Mouse (Mus musculus): Measurements from ENCODE around the gene Zc3h7b. TPM values are rescaled to one million over a fixed set of nuclear protein-coding genes. Genes with fewer than 3 reads are reported as not detected.

The Zc3h7b gene
- total and polyA plus RNA-seq, 3 experiments, result 18.2 to 108 (median 41.5) TPM

- Histone ChIP-seq H3K4me1 (ENCODE audit: control insufficient read depth in 1 of 2, insufficient read depth in 2 of 2, low read length in 2 of 2) (peaks cover 9 to 23% of the 10 kb centered on the region in 2 experiments), H3K79me2 (ENCODE audit: control insufficient read depth, insufficient read depth, low read length, poor library complexity) (peaks cover 6% of the 10 kb centered on the region), H3K27ac (ENCODE audit: control insufficient read depth, low read depth, low read length) (no peak overlapping the region), H3K9ac (ENCODE audit: control insufficient read depth, low read depth, low read length, poor library complexity, severe bottlenecking) (no peak overlapping the region), H3K9me3 (replicated peaks; ENCODE audit: insufficient read depth, low read length) (no peaks in the 10 kb centered on the region), H3K36me3 (ENCODE audit: control insufficient read depth in 1 of 2, insufficient read depth in 2 of 2, low read length in 2 of 2) (peaks cover 0 to 20% of the 10 kb centered on the region in 2 experiments; a peak in 2 of 4 replicates), H3K27me3 (ENCODE audit: control insufficient read depth in 1 of 2, insufficient read depth in 2 of 2, low read length in 2 of 2) (no peaks in the 10 kb centered on the region), H3K4me3 (ENCODE audit: control insufficient read depth in 1 of 2, insufficient read depth in 1 of 2, low read depth in 2 of 2, low read length in 2 of 2) (no peak overlapping the region)
- DNase-seq (ENCODE audit: low read depth, low spot score), result no peak
- TF ChIP-seq MYB (IDR thresholded peaks at IDR 0.05; ENCODE audit: low read depth, low read length), result no peak
- TF ChIP-seq NRF1 (IDR thresholded peaks at IDR 0.05; ENCODE audit: insufficient read depth, low read depth, low read length, poor library complexity, severe bottlenecking), result no peak
- TF ChIP-seq JUND (IDR thresholded peaks at IDR 0.05; ENCODE audit: low read depth, low read length), result no peak
- no peak for TF ChIP-seq MAX (IDR thresholded peaks at IDR 0.05; ENCODE audit: low read length)
- TF ChIP-seq CHD2 (IDR thresholded peaks at IDR 0.05; ENCODE audit: low read length), result no peak
- TF ChIP-seq KAT2A (conservative IDR thresholded peaks at IDR 0.05; ENCODE audit: low read depth, low read length), result no peak
- no peak for TF ChIP-seq RAD21 (IDR thresholded peaks at IDR 0.05; ENCODE audit: low read depth, low read length)
- TF ChIP-seq ETS1 (IDR thresholded peaks at IDR 0.05; ENCODE audit: low read depth, low read length), result no peak
- no peak for TF ChIP-seq BHLHE40 (IDR thresholded peaks at IDR 0.05; ENCODE audit: borderline replicate concordance, low read depth, low read length)
- no peak for TF ChIP-seq TCF12 (IDR thresholded peaks at IDR 0.05; ENCODE audit: low read depth, low read length)
- TF ChIP-seq MEF2A (IDR thresholded peaks at IDR 0.05; ENCODE audit: extremely low read depth, insufficient replicate concordance, low read depth, low read length, poor library complexity, severe bottlenecking), result no peak
- TF ChIP-seq MAZ (IDR thresholded peaks at IDR 0.05; ENCODE audit: low read depth, low read length), result no peak
- no peak for TF ChIP-seq TAL1 (IDR thresholded peaks at IDR 0.05; ENCODE audit: low read length)
- no peak for TF ChIP-seq ZKSCAN1 (IDR thresholded peaks at IDR 0.05; ENCODE audit: low read depth, low read length)
- no peak for TF ChIP-seq CHD1 (IDR thresholded peaks at IDR 0.05; ENCODE audit: low read depth, low read length)
- TF ChIP-seq SIN3A (IDR thresholded peaks at IDR 0.05; ENCODE audit: low read length), result no peak
Observed at GRCm38 (mm10) chr15:81808799-81809198, 63.9 kb downstream of the Zc3h7b start.

GRCm38 (mm10) chr15:81809550-81809949 is 64.7 kb downstream of the Zc3h7b start:
- H3K79me2 ChIP-seq (ENCODE audit: control insufficient read depth, insufficient read depth, low read length, poor library complexity), result peaks cover 6% of the 10 kb centered on the region
- H3K36me3 ChIP-seq (ENCODE audit: control insufficient read depth in 1 of 2, insufficient read depth in 2 of 2, low read length in 2 of 2), result peaks cover 0 to 26% of the 10 kb centered on the region in 2 experiments; a peak in 2 of 4 replicates
- H3K4me1 ChIP-seq (ENCODE audit: control insufficient read depth in 1 of 2, insufficient read depth in 2 of 2, low read length in 2 of 2), result peaks cover 15 to 27% of the 10 kb centered on the region in 2 experiments
- peak overlapping the region; percentile 74 to 75 for H3K4me3 ChIP-seq (ENCODE audit: control insufficient read depth in 1 of 2, insufficient read depth in 1 of 2, low read depth in 2 of 2, low read length in 2 of 2)
- no peaks in the 10 kb centered on the region for H3K27me3 ChIP-seq (ENCODE audit: control insufficient read depth in 1 of 2, insufficient read depth in 2 of 2, low read length in 2 of 2)
- TF ChIP-seq TAL1 (IDR thresholded peaks at IDR 0.05; ENCODE audit: low read length) (no peak), E2F4 (IDR thresholded peaks at IDR 0.05; ENCODE audit: borderline replicate concordance, low read depth, low read length) (no peak)
- peak overlapping the region; percentile 67; the same call in 1 of the 2 replicates for H3K9ac ChIP-seq (ENCODE audit: control insufficient read depth, low read depth, low read length, poor library complexity, severe bottlenecking)
- H3K9me3 ChIP-seq (replicated peaks; ENCODE audit: insufficient read depth, low read length), result no peaks in the 10 kb centered on the region
- DNase-seq (ENCODE audit: low read depth, low spot score), result no peak
- H3K27ac ChIP-seq (ENCODE audit: control insufficient read depth, low read depth, low read length), result no peak overlapping the region
